Mouse (Mus musculus) CD4-positive, CD25-positive, alpha-beta regulatory T cell, adult 2 months (primary cell): ENCODE measurements around the gene Rapgef3.

Source experiments
- DNase-seq: peaks from one replicate; pipeline ENCODE4 v3.0.0-alpha.2; 2012; ENCODE audit warnings: low read depth, low spot score

Gene Rapgef3

DNA sequence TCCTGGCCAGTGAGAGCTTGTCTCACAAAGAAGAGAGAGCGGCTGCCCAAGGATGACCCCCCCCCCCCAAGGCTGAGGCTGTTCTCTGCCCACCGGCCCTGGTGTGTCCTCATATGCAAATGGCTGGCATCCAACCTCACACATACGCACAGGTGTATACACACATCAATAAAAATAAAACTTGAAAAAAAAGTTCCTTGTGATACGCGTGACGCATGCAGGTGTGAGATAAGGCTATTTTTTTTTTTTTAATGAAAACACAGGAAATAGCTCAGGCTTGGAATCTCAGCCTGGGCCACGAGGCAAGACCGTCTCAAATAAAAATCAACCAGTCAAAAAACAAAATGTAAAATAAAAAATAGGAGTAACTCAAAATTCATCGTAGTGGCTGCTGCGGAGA is 21.5 kb downstream of the Rapgef3 start:
- DNase-seq, result no peak

DNA sequence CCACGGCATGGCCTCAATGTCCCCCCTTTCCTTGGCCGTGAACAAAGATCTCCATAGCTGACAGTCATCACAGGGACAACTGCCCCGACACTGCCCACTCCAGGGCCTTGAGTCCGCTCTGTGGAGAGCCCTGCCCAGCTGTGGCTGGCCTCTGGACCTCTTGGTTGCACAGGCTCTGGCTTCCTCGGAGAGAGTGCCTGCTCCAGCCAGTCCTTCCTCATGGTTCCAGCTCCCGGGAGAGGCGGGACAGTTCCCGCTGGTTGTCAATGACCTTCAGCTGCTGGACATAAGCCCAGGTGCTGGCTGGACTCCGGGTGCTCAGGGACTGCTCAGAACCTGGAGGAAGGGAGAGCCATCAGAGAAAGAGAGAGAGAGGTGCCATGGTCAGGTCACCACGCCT is 22.4 kb downstream of the Rapgef3 start:
- DNase-seq, result no peak

DNA sequence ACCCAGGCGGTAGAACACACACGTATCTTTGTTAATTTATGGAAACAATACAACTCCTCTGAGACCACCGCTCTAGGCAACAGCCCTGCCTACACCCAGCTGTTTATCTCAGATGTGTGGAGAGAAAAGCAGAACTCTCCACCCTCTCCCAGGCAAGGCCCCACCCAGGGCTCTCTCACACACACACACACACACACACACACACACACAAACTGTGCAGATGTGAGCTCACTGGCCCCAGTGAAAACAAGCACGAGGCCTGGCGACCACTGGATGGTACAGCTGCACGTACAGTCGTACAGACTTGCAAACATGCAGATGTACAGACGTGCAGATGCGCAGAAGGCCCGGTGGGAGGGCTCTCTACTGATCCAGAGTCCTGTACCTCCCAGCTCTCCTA is 22.8 kb downstream of the Rapgef3 start:
- DNase-seq, result no peak

DNA sequence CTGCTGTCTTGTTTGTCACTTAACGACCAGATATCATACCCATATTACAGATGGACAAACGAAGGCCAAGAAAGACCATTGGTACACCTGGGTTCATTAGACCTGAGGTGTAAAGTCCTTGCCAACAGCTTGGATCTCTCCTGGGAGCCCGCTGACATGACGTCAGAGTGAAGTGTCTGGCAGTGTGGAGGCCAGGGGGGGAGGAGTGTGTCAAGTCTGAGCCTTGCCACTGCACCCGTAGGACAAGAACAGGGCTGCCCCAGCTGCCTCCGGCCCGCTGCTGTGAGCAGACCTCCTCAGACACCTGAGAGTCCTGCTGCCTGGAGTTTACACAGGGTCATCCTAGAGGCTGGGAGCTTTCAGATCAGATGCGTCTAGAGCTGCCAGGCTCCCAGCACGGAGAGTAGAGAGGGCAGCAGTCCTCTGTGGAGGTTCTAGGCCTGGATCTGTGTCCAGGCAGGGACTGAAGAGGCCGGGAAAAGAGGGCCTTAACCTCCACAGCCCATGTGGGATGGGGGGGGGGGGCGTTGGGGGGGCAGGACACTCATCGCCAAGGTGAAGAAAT is 23.7 kb downstream of the Rapgef3 start:
- no peak for DNase-seq

DNA sequence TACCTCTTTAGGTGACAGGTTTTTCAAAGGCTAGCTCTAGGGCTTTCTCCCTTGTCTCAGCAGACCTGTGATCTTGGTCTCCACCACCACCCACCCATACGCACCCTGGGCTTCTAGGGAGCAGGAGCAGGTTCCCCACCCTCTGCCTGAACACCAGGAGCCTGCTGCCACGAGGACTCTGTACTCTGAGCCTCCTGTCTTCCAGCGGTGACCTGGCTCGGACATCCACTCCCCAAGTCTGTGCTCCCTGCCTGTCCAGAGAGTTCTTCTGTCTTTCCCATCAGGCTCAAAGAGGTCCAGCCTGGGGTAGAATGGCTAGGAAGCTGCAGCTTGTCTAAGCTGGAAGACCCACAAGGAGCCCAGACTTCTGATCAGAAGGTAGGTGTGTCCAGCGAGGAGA is 24.6 kb downstream of the Rapgef3 start:
- DNase-seq, result no peak

DNA sequence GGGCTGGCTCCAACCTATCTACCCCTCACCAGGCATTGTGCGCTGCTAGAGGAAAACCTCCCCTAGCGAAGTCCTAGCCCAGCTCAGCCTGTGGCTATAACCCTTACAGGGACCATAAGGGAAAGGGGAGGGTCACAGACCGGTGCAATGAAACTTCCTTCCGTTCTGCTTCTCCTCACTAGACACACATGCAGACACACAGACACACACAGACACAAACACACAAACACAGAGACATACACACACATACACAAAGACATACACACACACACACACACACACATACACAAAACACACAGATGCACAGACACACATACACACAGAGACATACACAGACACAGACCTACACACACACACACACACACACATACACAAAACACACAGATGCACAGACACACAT is 25.2 kb downstream of the Rapgef3 start:
- no peak for DNase-seq

DNA sequence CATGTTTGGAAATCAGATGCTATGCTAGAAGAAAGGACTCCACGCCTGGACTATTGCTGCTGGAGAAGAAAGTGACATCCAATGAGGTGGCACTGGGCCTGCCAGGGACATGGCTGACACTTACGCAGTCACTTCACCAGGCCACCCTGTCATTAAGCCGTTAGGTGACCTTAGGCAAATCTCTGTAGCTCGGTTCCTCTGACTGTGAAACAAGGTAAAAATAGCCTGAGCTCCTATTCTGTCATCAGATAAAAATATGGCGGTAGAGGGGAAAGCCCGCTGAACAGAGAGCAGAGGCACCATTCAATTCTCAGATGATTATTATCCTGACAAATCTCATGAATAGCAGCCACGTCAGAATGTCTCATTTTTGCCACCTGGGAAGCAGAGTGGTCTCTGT is 25.7 kb downstream of the Rapgef3 start:
- DNase-seq, result no peak

DNA sequence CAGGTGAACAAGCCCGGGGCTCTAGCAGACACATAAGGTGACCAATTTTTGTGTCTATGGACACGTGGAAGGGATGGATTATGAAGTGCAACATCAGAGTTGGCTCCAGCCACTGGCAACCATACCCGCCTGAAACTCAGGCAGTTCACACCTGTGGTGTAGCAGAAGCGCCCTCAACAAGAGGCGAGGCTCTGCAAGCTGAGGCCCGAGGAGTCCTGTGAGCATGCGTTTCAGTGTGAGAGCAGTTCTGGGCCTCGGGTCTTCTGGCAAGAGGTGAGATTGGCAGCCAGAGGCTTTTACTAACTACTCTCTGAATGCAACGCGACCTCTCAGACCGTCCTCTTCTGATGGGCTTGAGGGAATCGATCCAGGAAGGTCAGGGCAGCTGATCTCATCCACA is 26.1 kb downstream of the Rapgef3 start:
- no peak for DNase-seq

DNA sequence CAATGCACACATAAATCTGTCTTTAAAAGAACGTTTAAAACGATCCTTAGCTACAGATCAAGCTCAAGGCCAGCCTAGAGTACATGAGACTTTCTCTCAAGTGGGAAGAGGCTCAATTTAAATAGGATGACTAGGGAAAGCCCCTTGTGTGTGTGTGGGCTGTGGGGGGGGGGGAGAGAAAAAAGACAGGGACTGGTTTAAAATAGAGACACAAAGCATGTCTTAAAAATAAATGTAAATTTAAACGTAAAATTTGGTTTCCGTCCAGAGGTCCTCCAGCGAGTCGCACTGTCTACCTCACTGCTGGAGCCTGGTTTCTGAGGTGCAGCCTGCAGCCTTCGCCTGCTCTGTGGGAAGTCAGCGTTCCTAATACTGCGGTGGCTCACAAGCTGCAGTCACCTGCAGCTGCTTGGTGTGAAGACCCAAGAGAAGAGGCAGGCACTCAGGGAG is 27.5 kb downstream of the Rapgef3 start:
- peak; percentile 21 for DNase-seq

DNA sequence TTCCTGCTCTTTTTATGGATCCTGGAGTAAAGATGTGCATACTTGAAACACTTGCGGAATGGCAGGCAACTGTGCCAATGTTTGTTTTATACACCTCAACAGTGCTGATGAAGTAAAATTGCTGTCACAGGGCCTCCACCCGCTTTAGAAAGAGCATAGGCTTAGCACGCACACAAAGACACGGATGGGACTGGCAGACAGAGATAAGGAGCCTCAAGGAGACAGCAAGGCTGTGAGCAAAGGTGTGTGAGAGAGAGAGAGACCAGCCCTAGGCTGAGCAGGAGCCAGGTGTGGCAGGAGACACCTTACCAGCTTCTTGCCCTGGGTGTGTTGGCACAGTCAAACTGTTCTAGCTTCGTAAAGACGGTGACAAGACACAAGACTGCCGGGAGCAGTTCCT is 28.8 kb downstream of the Rapgef3 start:
- DNase-seq, result no peak

DNA sequence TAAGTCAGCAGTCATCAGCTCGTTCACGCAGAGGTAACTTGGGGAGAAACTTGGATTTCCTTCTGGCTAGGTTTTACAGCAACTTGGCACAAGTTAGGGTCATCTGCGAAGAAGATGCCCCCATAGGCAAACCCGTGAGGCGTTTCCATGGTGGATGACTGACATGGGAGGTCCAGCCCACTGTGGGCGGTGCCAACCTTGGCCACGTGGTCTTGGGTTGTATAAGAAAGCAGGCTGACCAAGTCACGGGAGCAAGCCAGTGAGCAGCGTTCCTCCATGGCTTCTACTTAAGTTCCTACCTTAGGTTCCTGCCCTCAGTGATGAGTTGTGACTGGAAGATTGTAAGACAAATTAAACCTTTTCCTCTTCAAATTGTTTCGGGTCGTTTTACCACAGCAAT is 35.8 kb downstream of the Rapgef3 start:
- DNase-seq, result no peak

DNA sequence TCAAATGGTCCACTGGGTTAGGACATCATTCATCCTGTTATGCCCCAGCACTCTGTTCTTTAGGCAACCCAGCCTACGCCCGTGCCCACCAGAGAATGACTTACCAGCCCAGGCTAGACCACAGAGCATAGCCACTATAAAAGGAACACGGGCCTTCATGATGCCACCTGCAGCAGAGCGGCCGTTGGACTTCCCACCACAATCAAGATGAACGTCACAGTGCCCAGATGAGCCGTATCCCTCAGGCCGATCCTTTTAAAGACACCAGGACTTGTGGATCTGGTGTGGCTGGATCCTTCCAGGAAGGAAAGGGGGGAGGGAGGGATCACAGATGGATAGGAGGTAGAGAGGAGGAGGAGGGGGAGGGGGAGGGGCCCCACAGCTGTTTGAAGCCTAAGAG is 36.7 kb downstream of the Rapgef3 start, which contains the start of gene Endou:
Endou (minus strand) TSS at position 229 of the 400 bp plus-strand sequence.
- no peak for DNase-seq

DNA sequence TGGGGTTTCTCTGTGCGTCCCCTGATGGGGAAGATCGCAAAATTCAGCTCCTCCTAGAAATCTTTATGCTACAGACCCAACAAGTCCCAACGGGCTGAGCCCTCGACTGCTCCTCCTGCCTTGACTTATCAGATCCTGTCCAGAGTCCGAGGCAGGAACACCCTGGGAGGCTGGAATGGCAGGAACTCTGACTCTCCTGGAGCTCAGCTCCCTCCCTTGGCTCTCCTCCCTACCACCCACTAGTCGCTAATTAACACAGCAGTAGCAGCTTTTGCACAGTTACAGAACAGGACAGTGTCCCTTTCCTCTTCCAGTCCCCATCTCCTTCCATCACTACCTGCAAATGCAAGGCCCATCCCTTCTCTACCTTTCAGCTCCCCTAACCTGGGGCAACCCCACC is 37.4 kb downstream of the Rapgef3 start:
- DNase-seq, result no peak

DNA sequence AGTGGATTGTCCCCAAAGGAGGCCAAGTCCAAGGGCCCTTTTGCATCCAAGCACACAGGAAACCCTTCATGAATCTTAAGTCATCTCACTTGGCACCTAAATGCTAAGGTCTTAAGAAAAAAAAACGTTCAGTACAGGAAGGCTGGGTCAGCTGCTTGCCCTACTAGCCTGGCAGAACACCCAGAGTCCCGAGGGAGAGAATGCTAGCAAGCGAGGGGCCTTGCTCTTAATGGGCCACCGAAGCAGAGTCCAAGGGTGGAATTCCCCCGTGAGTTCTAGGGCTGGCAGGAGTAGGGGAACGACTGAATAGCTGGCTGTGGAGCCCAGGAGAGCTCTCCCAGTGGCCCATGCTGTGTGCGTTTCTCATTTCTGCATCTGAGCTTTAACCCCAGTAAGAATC is 39.0 kb downstream of the Rapgef3 start:
- DNase-seq, result no peak

DNA sequence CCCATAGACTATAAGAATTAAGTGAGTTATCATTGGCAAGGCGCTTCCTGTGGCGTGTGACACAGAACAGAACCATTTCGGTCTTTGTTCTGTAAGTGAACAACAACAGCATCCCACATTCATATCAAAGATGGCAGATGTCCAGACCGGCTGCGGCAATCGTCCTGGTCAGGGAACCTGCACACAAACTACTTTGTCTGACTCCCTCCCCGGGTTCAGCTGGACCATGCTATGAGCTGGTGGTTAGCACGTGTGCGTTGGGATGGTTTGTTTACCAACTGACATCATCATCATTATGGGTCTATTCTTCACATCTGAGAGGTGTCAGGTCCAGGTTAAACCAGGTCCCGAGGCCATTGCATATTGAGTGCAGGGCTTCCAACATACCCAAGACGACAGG is 39.4 kb downstream of the Rapgef3 start:
- DNase-seq, result no peak

DNA sequence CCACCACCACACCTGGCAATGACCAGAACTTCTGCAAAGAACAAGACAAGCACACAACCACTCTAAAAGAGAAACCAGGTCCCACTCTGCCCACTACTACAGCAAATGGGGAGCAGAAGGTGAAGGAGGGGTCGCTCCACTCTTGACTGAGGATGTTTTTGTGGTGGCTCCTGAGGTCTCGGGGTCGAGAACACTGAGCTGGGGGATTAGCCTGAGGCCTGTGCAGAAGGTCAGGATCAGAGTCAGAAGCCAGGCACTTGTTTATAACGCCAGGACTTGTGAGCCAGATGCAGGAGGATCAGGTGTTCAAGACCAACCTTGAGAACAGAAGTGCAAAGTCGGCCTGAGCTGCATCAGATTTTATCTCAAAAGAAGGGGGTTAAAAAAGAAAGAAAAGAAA is 40.3 kb downstream of the Rapgef3 start:
- no peak for DNase-seq

DNA sequence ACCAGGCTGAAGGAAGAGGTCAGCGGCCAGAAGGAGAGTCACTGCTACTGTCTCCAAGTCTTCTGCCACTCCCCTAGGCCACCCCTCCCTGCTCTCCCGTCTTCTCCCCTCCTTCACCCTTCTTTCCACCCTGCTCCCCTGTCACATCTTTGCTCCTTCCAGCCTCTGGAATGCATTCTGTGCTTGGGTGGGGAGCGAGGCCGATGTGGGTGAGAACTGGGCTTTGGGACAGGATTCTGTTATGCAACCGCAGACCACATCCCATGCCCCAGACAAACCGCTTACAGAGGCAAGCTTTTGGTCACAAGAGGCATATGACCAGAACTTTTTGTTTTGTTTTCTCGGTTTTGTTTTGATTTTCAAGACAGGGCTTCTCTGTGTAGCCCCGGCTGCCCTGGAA is 40.7 kb downstream of the Rapgef3 start:
- DNase-seq, result no peak

DNA sequence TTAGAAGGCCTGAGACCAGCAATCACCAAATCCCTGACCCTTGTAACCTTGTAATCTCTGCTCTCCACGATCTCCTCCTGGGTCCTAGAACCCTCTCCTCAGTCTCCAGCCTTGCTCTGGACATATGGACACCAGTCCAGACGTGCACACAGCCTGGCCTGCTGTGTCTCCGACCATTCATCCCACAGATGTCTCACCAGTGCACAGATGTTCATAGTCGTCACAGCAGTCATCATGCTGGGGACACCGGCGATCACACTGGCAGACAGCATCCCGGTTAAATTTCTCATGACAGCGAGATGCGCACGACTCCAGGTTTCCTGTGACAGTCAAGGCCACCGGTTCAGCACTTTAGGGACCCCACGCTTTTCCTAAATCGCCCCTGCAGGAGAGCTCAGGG is 41.5 kb downstream of the Rapgef3 start:
- DNase-seq, result no peak

DNA sequence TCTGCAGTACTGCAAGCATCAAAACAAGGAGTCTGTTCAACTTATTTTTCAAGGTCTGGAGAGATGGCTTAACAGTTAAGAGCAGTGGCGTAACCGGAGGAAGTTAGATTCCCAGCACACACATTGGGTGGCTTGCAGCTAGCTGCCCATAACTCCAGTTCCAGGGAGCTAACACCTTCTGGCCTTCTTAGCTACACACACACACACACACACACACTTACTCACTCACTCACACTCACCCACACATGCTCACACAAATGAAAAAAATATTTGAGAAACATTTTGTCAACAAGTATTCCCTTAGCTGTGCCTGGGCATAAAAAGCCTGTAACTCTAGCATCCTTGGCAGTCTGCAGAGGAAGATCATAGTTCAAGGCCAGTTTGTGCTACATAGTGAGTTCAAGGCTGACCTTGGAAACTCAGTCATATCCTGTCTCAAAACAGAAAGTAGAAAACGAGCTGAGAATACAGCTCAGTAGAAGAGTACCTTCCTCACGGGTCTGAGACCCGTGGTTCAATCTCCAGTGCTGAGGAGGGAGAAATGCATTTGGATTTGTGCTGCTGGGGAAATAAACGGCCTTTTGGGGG is 42.5 kb downstream of the Rapgef3 start:
- peak; percentile 20 for DNase-seq

DNA sequence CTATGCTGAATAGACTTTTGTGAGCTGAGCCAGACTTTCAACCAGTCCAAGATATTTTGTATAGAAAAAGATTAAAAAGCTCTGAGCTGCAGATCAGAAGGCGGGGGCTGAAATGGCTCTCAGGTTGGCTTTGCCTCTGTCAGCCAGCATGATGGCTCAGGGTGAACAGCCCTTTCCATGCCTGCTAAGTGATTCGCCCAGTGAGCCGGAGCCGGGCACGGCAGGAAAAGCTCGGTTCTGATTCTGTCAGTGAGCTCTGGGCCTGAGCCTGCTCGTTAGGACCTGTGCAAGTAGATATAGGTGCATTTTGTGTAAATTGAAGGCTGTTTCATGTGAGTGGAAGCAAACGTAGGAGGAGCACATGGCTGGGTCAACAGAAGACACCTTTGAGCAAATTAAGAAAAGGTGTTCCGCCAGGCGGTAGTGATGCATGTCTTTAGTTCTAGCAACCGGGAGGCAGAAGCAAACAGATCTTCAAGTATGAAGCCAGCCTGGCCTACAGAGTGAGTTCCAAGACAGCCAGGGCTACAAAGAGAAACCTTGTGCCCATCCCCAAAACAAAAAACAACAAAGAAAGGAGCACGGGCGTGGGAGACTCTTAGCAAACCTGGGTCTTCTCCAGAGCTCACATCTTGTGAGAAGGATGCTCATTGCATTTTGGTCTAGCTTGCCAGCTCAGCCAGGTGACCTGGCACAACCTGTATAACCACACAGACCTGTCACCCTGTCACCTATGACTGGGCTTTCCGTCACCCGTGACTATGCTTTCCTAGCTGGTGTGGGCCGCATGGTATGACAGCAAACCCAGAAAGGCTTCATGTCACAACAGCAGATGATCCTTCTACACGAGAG is 43.2 kb downstream of the Rapgef3 start:
- no peak for DNase-seq

DNA sequence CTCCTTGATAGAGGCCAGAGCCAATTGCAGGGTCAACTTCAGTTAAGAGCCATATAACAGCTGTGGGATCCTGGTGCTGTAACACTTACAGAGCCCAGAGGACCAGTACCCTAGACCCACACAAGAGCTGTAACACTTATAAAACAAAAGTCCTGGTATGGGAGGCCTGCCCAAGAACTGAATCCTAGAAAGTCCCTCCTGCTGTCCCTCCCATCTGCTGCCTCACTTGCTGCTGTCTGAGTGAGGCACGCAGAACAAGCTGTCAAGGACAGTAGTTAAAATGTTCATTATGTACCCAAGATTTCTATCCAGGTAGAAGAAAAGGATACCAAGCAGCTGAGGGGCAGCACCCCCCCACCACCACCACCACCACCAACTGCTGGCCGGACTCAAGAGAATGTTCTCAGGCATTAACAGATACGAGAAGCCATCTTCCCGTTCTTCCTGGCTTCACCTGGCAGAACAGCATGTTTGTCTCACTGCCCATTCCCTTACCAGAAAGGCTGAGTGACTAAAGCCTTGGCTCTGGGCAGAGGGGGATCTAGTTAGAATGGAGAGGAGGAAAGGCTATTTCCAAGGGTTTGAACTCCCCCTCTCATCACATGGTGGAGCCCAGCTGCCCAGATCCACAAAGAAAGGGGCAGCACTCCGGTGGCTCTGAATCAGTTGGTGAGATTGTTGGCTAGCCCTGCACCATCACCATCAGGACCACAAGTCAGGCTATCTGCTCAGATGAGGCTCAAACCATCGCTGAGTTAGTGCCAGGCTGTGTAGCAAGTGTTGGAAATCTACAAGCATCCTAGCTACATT is 44.0 kb downstream of the Rapgef3 start:
- no peak for DNase-seq
